ENCODE assay signal across 33 mouse cellular contexts in genomic region chr13:94820516-94820915, GRCm38 (mm10). TPM values are rescaled to one million over a fixed set of nuclear protein-coding genes. Genes with fewer than 3 reads are reported as not detected.
DNase-seq lines count a peak whose midpoint lies in the region; ATAC-seq and TF ChIP-seq lines count a peak whose summit lies in the region.
"Had no signal": no experiment of that assay in that cellular context is flagged by ENCODE, and none has a peak within 500 bp of the region (broad histone marks: within the 10 kb centered on the region; RNA-seq: fewer than 3 reads in every experiment).

No protein-coding gene starts in this region.

- H3K4me3 ChIP-seq in liver, embryonic 16.5 days (ENCODE audit: low read depth, low read length) = no peak overlapping the region
- no peak overlapping the region for H3K4me3 ChIP-seq in liver, embryonic 11.5 days (ENCODE audit: low read depth, low read length)
- no peak overlapping the region for H3K4me3 ChIP-seq in kidney, postnatal 0 days (replicated peaks; ENCODE audit: low read depth, low read length)
- H3K4me3 ChIP-seq: embryonic facial prominence, embryonic 13.5 days; forebrain, embryonic 10.5 days; forebrain, embryonic 15.5 days; hindbrain, embryonic 10.5 days; layer of hippocampus, adult 2 months; limb, embryonic 13.5 days; megakaryocyte, embryonic 14.5 days; midbrain, embryonic 12.5 days; myocyte; neural tube, embryonic 13.5 days had no signal

- no peaks in the 10 kb centered on the region for H3K36me3 ChIP-seq in liver, embryonic 16.5 days (ENCODE audit: control insufficient read depth, insufficient read depth)
- no peaks in the 10 kb centered on the region for H3K36me3 ChIP-seq in liver, embryonic 11.5 days (ENCODE audit: control insufficient read depth, insufficient read depth, low read length)
- H3K36me3 ChIP-seq in kidney, postnatal 0 days (ENCODE audit: insufficient read depth, low read length) = no peaks in the 10 kb centered on the region
- H3K36me3 ChIP-seq: forebrain, embryonic 15.5 days; midbrain, embryonic 12.5 days; neural tube, embryonic 13.5 days had no signal

- DNase-seq in kidney, adult 8-10 months = peak; percentile 30 to 32
- DNase-seq in kidney, postnatal 4 days = no peak
- no peak for DNase-seq in liver, embryonic 11.5 days (ENCODE audit: low spot score)
- DNase-seq in kidney, postnatal 0 days (ENCODE audit: low spot score) = peak; percentile 37
- peak; percentile 19 for DNase-seq in yolk sac, embryonic 10.5 days (ENCODE audit: low spot score)
- no peak for DNase-seq in neural tube, embryonic 10.5 days (ENCODE audit: extremely low spot score, low spot score)
- DNase-seq: adrenal gland, postnatal 14 days; cerebellum, adult 11-12 months; cerebellum, adult 9-11 months; heart, postnatal 14 days; lung, adult 18-20 months; lung, postnatal 4 days; right cerebral cortex, postnatal 25 days; spleen, adult 18-20 months; thymus, postnatal 14 days had no signal

- no peaks in the 10 kb centered on the region for H3K4me1 ChIP-seq in liver, embryonic 16.5 days (ENCODE audit: control insufficient read depth, low read depth, low read length)
- no peaks in the 10 kb centered on the region for H3K4me1 ChIP-seq in liver, embryonic 11.5 days (replicated peaks; ENCODE audit: control insufficient read depth, insufficient read depth, low read length)
- peaks cover 7% of the 10 kb centered on the region; the same call in 1 of the 2 replicates for H3K4me1 ChIP-seq in kidney, postnatal 0 days (replicated peaks; ENCODE audit: insufficient read depth, low read length)
- H3K4me1 ChIP-seq: hindbrain, embryonic 10.5 days had no signal

- peak; percentile 84 for ATAC-seq in liver, embryonic 16.5 days (ENCODE audit: low read depth)
- ATAC-seq in liver, embryonic 11.5 days (replicated peaks; ENCODE audit: low FRiP score) = no peak
- peak; percentile 88 for ATAC-seq in kidney, postnatal 0 days (replicated peaks; ENCODE audit: low FRiP score, low read depth)
- ATAC-seq: CD4-positive, CD25-positive, alpha-beta regulatory T cell, adult 4 months; forebrain, embryonic 15.5 days; hindbrain, embryonic 16.5 days; lung, postnatal 0 days had no signal

- H3K9me3 ChIP-seq in liver, embryonic 16.5 days (replicated peaks; ENCODE audit: control insufficient read depth, low read length) = no peaks in the 10 kb centered on the region
- H3K9me3 ChIP-seq in liver, embryonic 11.5 days (ENCODE audit: control insufficient read depth, low read length) = no peaks in the 10 kb centered on the region
- H3K9me3 ChIP-seq in kidney, postnatal 0 days (replicated peaks; ENCODE audit: low read length) = no peaks in the 10 kb centered on the region
- H3K9me3 ChIP-seq: embryonic facial prominence, embryonic 13.5 days; forebrain, embryonic 10.5 days; forebrain, embryonic 15.5 days; hindbrain, embryonic 10.5 days; limb, embryonic 13.5 days; midbrain, embryonic 12.5 days; neural tube, embryonic 13.5 days had no signal

- no peaks in the 10 kb centered on the region for H3K27me3 ChIP-seq in liver, embryonic 16.5 days (ENCODE audit: control insufficient read depth, insufficient read depth, low read depth, low read length)
- H3K27me3 ChIP-seq in liver, embryonic 11.5 days (replicated peaks; ENCODE audit: control insufficient read depth, insufficient read depth, low read length) = no peaks in the 10 kb centered on the region
- no peaks in the 10 kb centered on the region for H3K27me3 ChIP-seq in kidney, postnatal 0 days (ENCODE audit: insufficient read depth, low read length)
- H3K27me3 ChIP-seq: embryonic facial prominence, embryonic 13.5 days; forebrain, embryonic 15.5 days; limb, embryonic 13.5 days; megakaryocyte, embryonic 14.5 days; midbrain, embryonic 12.5 days; neural tube, embryonic 13.5 days had no signal

- WGBS in liver, embryonic 16.5 days (ENCODE audit: insufficient replicate concordance) = 57% methylated on average over 3 of the region's 3 CpGs
- WGBS in liver, embryonic 11.5 days = 81% methylated on average over 3 of the region's 3 CpGs
- 55% methylated on average over 3 of the region's 3 CpGs for WGBS in kidney, postnatal 0 days

- no peak for TF ChIP-seq CTCF in kidney, postnatal 0 days (IDR thresholded peaks at IDR 0.05; ENCODE audit: low read depth)

- H3K9ac ChIP-seq in liver, embryonic 16.5 days (ENCODE audit: low read depth, low read length) = no peak overlapping the region
- no peak overlapping the region for H3K9ac ChIP-seq in liver, embryonic 11.5 days (ENCODE audit: low read depth, low read length)
- H3K9ac ChIP-seq in kidney, postnatal 0 days (ENCODE audit: low read depth, low read length) = no peak overlapping the region
- H3K9ac ChIP-seq: embryonic facial prominence, embryonic 13.5 days; forebrain, embryonic 15.5 days; limb, embryonic 13.5 days; midbrain, embryonic 12.5 days; neural tube, embryonic 13.5 days had no signal

- 0 out of 2 replicates have a peak overlapping the region, but pooled peaks have one; percentile 6 for H3K27ac ChIP-seq in liver, embryonic 16.5 days (ENCODE audit: low read length)
- H3K27ac ChIP-seq in liver, embryonic 11.5 days (ENCODE audit: low read depth, low read length) = no peak overlapping the region
- peak overlapping the region; percentile 47; the same call in 1 of the 2 replicates for H3K27ac ChIP-seq in kidney, postnatal 0 days
- H3K27ac ChIP-seq: embryonic facial prominence, embryonic 13.5 days; forebrain, embryonic 10.5 days; forebrain, embryonic 15.5 days; hindbrain, embryonic 10.5 days; layer of hippocampus, adult 2 months; limb, embryonic 13.5 days; midbrain, embryonic 12.5 days; neural tube, embryonic 13.5 days had no signal

- H3K4me2 ChIP-seq in liver, embryonic 16.5 days (ENCODE audit: low read depth, low read length) = no peak overlapping the region
- H3K4me2 ChIP-seq in liver, embryonic 11.5 days = no peak overlapping the region
- H3K4me2 ChIP-seq in kidney, postnatal 0 days (ENCODE audit: low read length) = no peak overlapping the region
- H3K4me2 ChIP-seq: embryonic facial prominence, embryonic 13.5 days; forebrain, embryonic 15.5 days; limb, embryonic 13.5 days; midbrain, embryonic 12.5 days; neural tube, embryonic 13.5 days had no signal

RNA-seq across cellular contexts. Expression of gene Tbca, which starts 31.8 kb away (rescaled TPM):
- polyA plus RNA-seq in liver, embryonic 16.5 days (2015; fragmentation: Nextera tagmentation; extraction: Ambion mirVana) = 82.7 and 94.2 TPM in 2 replicates
- 183 and 200 TPM in 2 replicates for polyA plus RNA-seq in liver, embryonic 11.5 days (2014; fragmentation: Nextera tagmentation; extraction: Ambion mirVana)
- 302 and 324 TPM in 2 replicates for polyA plus RNA-seq in kidney, postnatal 0 days (2015; fragmentation: Nextera tagmentation; extraction: Ambion mirVana)

RNA-seq across cellular contexts. Expression of gene Otp, which starts 54.9 kb away (rescaled TPM):
- polyA plus RNA-seq in liver, embryonic 16.5 days (2015; fragmentation: Nextera tagmentation; extraction: Ambion mirVana) = not detected in 2 replicates
- not detected in 2 replicates for polyA plus RNA-seq in liver, embryonic 11.5 days (2014; fragmentation: Nextera tagmentation; extraction: Ambion mirVana)
- polyA plus RNA-seq in kidney, postnatal 0 days (2015; fragmentation: Nextera tagmentation; extraction: Ambion mirVana) = not detected in 2 replicates
- polyA plus RNA-seq: CD4-positive, CD25-positive, alpha-beta regulatory T cell, adult 4 months; embryonic facial prominence, embryonic 13.5 days; heart, embryonic 14.5 days; intestine, embryonic 14.5 days; limb, embryonic 13.5 days; lung, postnatal 0 days; myocyte; stomach, embryonic 16.5 days; urinary bladder, adult 2 months had no signal

Comparison
In these comparisons a context has a peak if more than half of its experiments do, and no peak if none do; other contexts are left out.
1. DNase-seq: peak in kidney, adult 8-10 months (2 of 2), kidney, postnatal 0 days (single experiment) and yolk sac, embryonic 10.5 days (single experiment); none in kidney, postnatal 4 days (0 of 2), liver, embryonic 11.5 days (single experiment) and neural tube, embryonic 10.5 days (single experiment).